Mouse (Mus musculus) right cerebral cortex, postnatal 14 days (tissue): ENCODE measurements around the gene Cdh24.
"Not testable (repeated sequence)": the region's sequence is repeated elsewhere in the genome, so short reads cannot be mapped to it uniquely, and the experiment has no call there.

Source experiments
- DNase-seq: peaks from one replicate; pipeline ENCODE4 v3.0.0; 2022

Gene Cdh24

GRCm38 (mm10) chr14:54642224-54642944 is 1.2 kb upstream of the Cdh24 start:
- DNase-seq: no peak

GRCm38 (mm10) chr14:54640946-54641304 is 239 bp downstream of the Cdh24 start, which contains the start of gene Gm17606:
TSS of gene Gm17606 (plus strand) at chr14:54640952.
- no peak for DNase-seq

- no peak for DNase-seq
These were observed 1.0 kb downstream of the Cdh24 start for GRCm38 (mm10) chr14:54640121-54640520.

GRCm38 (mm10) chr14:54638210-54638609 is 3.0 kb downstream of the Cdh24 start:
- no peak for DNase-seq

GRCm38 (mm10) chr14:54636954-54637353 is 4.2 kb downstream of the Cdh24 start:
- no peak for DNase-seq

GRCm38 (mm10) chr14:54634182-54634581 is 7.0 kb downstream of the Cdh24 start:
- no peak for DNase-seq

- DNase-seq: no peak
These were observed 8.9 kb downstream of the Cdh24 start for GRCm38 (mm10) chr14:54632252-54632651.

- DNase-seq: no peak
These were observed 9.9 kb downstream of the Cdh24 start for GRCm38 (mm10) chr14:54631240-54631599.

GRCm38 (mm10) chr14:54630583-54631239 is 10.5 kb downstream of the Cdh24 start:
- no peak for DNase-seq

- DNase-seq: no peak
These were observed 11.4 kb downstream of the Cdh24 start for GRCm38 (mm10) chr14:54629797-54630196.

- DNase-seq: no peak
These were observed 13.1 kb downstream of the Cdh24 start for GRCm38 (mm10) chr14:54628103-54628502.

GRCm38 (mm10) chr14:54624976-54625375 is 16.2 kb downstream of the Cdh24 start:
- DNase-seq: no peak

GRCm38 (mm10) chr14:54623334-54623733 is 17.8 kb downstream of the Cdh24 start:
- DNase-seq: no peak

GRCm38 (mm10) chr14:54621133-54621532 is 20.0 kb downstream of the Cdh24 start, which contains the start of gene Psmb11:
TSS of gene Psmb11 (plus strand) at chr14:54621433.
- no peak for DNase-seq

GRCm38 (mm10) chr14:54617897-54618365 is 23.2 kb downstream of the Cdh24 start, which contains the start of gene Psmb5:
TSS of gene Psmb5 (minus strand) at chr14:54618022.
- DNase-seq: peak; percentile 89

- DNase-seq: peak; percentile 29
These were observed 23.8 kb downstream of the Cdh24 start for GRCm38 (mm10) chr14:54617152-54617896.

- DNase-seq: no peak
These were observed 24.8 kb downstream of the Cdh24 start for GRCm38 (mm10) chr14:54616226-54616825.

GRCm38 (mm10) chr14:54614130-54614529 is 27.0 kb downstream of the Cdh24 start:
- not testable (repeated sequence) for DNase-seq

- DNase-seq: no peak
These were observed 30.5 kb downstream of the Cdh24 start for GRCm38 (mm10) chr14:54610648-54611047.

- DNase-seq: no peak
These were observed 31.2 kb downstream of the Cdh24 start for GRCm38 (mm10) chr14:54609962-54610361.

- DNase-seq: no peak
These were observed 31.9 kb downstream of the Cdh24 start for GRCm38 (mm10) chr14:54609245-54609644.

GRCm38 (mm10) chr14:54607226-54607625 is 33.9 kb downstream of the Cdh24 start:
- no peak for DNase-seq

- peak; percentile 77 for DNase-seq
These were observed 35.3 kb downstream of the Cdh24 start, which contains the start of gene 4931414P19Rik for GRCm38 (mm10) chr14:54605752-54606321. TSS of gene 4931414P19Rik (minus strand) at chr14:54605993.
